Mouse (Mus musculus): ENCODE data around the gene Il33.

DNA sequence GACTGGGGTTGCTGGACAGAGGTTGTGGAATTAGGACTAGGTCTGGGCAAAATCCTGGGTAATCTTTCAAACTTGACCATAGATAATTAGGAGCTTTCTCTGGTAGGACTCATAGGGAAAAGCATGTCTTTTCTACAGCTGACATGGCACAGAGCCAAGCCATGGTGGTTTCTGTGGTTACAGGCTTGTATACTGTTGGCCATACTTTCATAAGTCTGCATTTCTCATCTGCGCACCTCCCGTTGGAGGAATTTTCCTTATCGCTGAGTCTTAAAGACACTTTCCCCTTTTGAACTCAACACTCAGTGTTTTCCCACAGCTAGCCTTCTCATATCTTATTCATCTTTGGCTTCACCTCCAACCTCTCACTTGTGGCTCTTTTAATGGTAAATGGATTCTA lies 24.6 kb upstream of the Il33 start:
- no peak for TF ChIP-seq TAL1 (IDR thresholded peaks at IDR 0.05; ENCODE audit: low read length)
- no peak for TF ChIP-seq GATA1 (IDR thresholded peaks at IDR 0.05; ENCODE audit: low read length)
